Mouse (Mus musculus) forebrain, embryonic 16.5 days (tissue): Measurements from ENCODE around the gene Snx29. TPM values are rescaled to one million over a fixed set of nuclear protein-coding genes. Genes with fewer than 3 reads are reported as not detected.

Source experiments
- ATAC-seq: fragments of 200-750 bp; cut with Nextera tagmentation; 2 replicates; pipeline ENCODE4 v1.8.0; 2017; ENCODE audit warnings: mild to moderate bottlenecking, moderate library complexity
- H3K27ac ChIP-seq: fragments of 300-500 bp; sonication (generic); 2 replicates; pipeline ENCODE4 v1.5.1; 2014; ENCODE audit warnings: low read length, control low read depth
- H3K27me3 ChIP-seq: fragments of 300-500 bp; sonication (generic); replicated peaks from 2 replicates; pipeline ENCODE4 v1.6.1; 2014; ENCODE audit warnings: low read length; ENCODE audit not compliant: control insufficient read depth, insufficient read depth
- H3K36me3 ChIP-seq: fragments of 300-500 bp; sonication (generic); 2 replicates; pipeline ENCODE4 v1.6.1; 2014; ENCODE audit not compliant: control insufficient read depth, insufficient read depth
- H3K4me1 ChIP-seq: fragments of 300-500 bp; sonication (generic); replicated peaks from 2 replicates; pipeline ENCODE4 v1.6.1; 2014; ENCODE audit warnings: low read length; ENCODE audit not compliant: control insufficient read depth, insufficient read depth
- H3K4me2 ChIP-seq: fragments of 300-500 bp; sonication (generic); 2 replicates; pipeline ENCODE4 v1.6.1; 2014; ENCODE audit warnings: mild to moderate bottlenecking, low read length, control low read depth
- H3K4me3 ChIP-seq: fragments of 300-500 bp; sonication (generic); replicated peaks from 2 replicates; pipeline ENCODE4 v1.5.1; 2014; ENCODE audit warnings: mild to moderate bottlenecking, low read length, control low read depth
- H3K9ac ChIP-seq: fragments of 300-500 bp; sonication (generic); replicated peaks from 2 replicates; pipeline ENCODE4 v1.6.1; 2014; ENCODE audit warnings: low read depth, low read length, control low read depth
- H3K9me3 ChIP-seq: fragments of 300-500 bp; sonication (generic); 2 replicates; pipeline ENCODE4 v1.6.1; 2016; ENCODE audit warnings: low read length; ENCODE audit not compliant: control insufficient read depth
- WGBS: fragments of 180-500 bp; shearing (Covaris S2); extraction: QIAGEN DNeasy Blood & Tissue Kit; methylation state at CpG from one replicate; pipeline ENCODE4 v1.1.7; 2014; 5-methylcytosine and 5-hydroxymethylcytosine counted together
- polyA plus RNA-seq: library from polyadenylated mRNA; unstranded; fragments of >200 nt; fragmentation: Nextera tagmentation; extraction: Ambion mirVana; gene quantifications from 2 replicates; pipeline ENCODE4 v1.2.1, GENCODE M21; 2015

Gene Snx29
- polyA plus RNA-seq, 1 experiment from 2014 or later: 18.5 TPM

GRCm38 (mm10) chr16:11589336-11589735, 266.6 kb downstream of the Snx29 start:
- H3K4me1 ChIP-seq: no peaks in the 10 kb centered on the region
- no peak overlapping the region for H3K9ac ChIP-seq
- H3K27ac ChIP-seq: no peak overlapping the region
- no peaks in the 10 kb centered on the region for H3K9me3 ChIP-seq
- WGBS: 77% methylated on average over 2 of the region's 2 CpGs
- no peak overlapping the region for H3K4me3 ChIP-seq
- no peaks in the 10 kb centered on the region for H3K36me3 ChIP-seq
- H3K4me2 ChIP-seq: no peak overlapping the region
- H3K27me3 ChIP-seq: no peaks in the 10 kb centered on the region
- no peak for ATAC-seq

- Histone ChIP-seq H3K9me3 (no peaks in the 10 kb centered on the region), H3K27ac (no peak overlapping the region), H3K9ac (no peak overlapping the region), H3K27me3 (no peaks in the 10 kb centered on the region), H3K4me2 (no peak overlapping the region), H3K4me1 (no peaks in the 10 kb centered on the region), H3K36me3 (no peaks in the 10 kb centered on the region), H3K4me3 (no peak overlapping the region)
- ATAC-seq: no peak
- 90% methylated on average over 10 of the region's 10 CpGs for WGBS
These were observed 267.3 kb downstream of the Snx29 start for GRCm38 (mm10) chr16:11589782-11590695.

- WGBS: 78% methylated on average over 3 of the region's 3 CpGs
- H3K4me3 ChIP-seq: no peak overlapping the region
- no peaks in the 10 kb centered on the region for H3K27me3 ChIP-seq
- H3K36me3 ChIP-seq: no peaks in the 10 kb centered on the region
- no peaks in the 10 kb centered on the region for H3K9me3 ChIP-seq
- H3K9ac ChIP-seq: no peak overlapping the region
- H3K4me1 ChIP-seq: no peaks in the 10 kb centered on the region
- no peak overlapping the region for H3K4me2 ChIP-seq
- no peak for ATAC-seq
- no peak overlapping the region for H3K27ac ChIP-seq
These were observed 273.9 kb downstream of the Snx29 start for GRCm38 (mm10) chr16:11596599-11596998.

- no peaks in the 10 kb centered on the region for H3K36me3 ChIP-seq
- no peaks in the 10 kb centered on the region for H3K27me3 ChIP-seq
- no peak for ATAC-seq
- H3K27ac ChIP-seq: no peak overlapping the region
- no peak overlapping the region for H3K4me2 ChIP-seq
- H3K9me3 ChIP-seq: no peaks in the 10 kb centered on the region
- H3K4me1 ChIP-seq: no peaks in the 10 kb centered on the region
- no peak overlapping the region for H3K4me3 ChIP-seq
- H3K9ac ChIP-seq: no peak overlapping the region
- WGBS: 25% methylated on average over 7 of the region's 7 CpGs
These were observed 275.1 kb downstream of the Snx29 start for GRCm38 (mm10) chr16:11597769-11598168.

GRCm38 (mm10) chr16:11599523-11599922, 276.8 kb downstream of the Snx29 start:
- ATAC-seq: no peak
- Histone ChIP-seq H3K9ac (no peak overlapping the region), H3K4me1 (no peaks in the 10 kb centered on the region), H3K4me3 (no peak overlapping the region), H3K27ac (no peak overlapping the region), H3K36me3 (no peaks in the 10 kb centered on the region), H3K9me3 (no peaks in the 10 kb centered on the region), H3K4me2 (no peak overlapping the region), H3K27me3 (no peaks in the 10 kb centered on the region)
- WGBS: 62% methylated on average over 3 of the region's 3 CpGs

GRCm38 (mm10) chr16:11601336-11602082, 278.8 kb downstream of the Snx29 start:
- Histone ChIP-seq H3K9ac (no peak overlapping the region), H3K4me1 (no peaks in the 10 kb centered on the region), H3K27me3 (no peaks in the 10 kb centered on the region), H3K36me3 (no peaks in the 10 kb centered on the region), H3K4me2 (no peak overlapping the region), H3K27ac (no peak overlapping the region), H3K4me3 (no peak overlapping the region), H3K9me3 (no peaks in the 10 kb centered on the region)
- no peak for ATAC-seq
- WGBS: 100% methylated on average over 1 of the region's 1 CpGs

- Histone ChIP-seq H3K27ac (no peak overlapping the region), H3K4me3 (no peak overlapping the region), H3K4me1 (no peaks in the 10 kb centered on the region), H3K27me3 (no peaks in the 10 kb centered on the region), H3K9ac (no peak overlapping the region), H3K9me3 (no peaks in the 10 kb centered on the region), H3K4me2 (no peak overlapping the region), H3K36me3 (no peaks in the 10 kb centered on the region)
- WGBS: 81% methylated on average over 5 of the region's 5 CpGs
- ATAC-seq: no peak
These were observed 281.1 kb downstream of the Snx29 start for GRCm38 (mm10) chr16:11603667-11604422.

GRCm38 (mm10) chr16:11612526-11613126, 289.9 kb downstream of the Snx29 start:
- H3K27me3 ChIP-seq: no peaks in the 10 kb centered on the region

More at GRCm38 (mm10) chr16:11612526-11613126, 289.9 kb downstream of the Snx29 start:
- Histone ChIP-seq H3K4me1 (no peaks in the 10 kb centered on the region), H3K27ac (no peak overlapping the region), H3K4me3 (no peak overlapping the region), H3K36me3 (no peaks in the 10 kb centered on the region), H3K9me3 (peaks cover 8% of the 10 kb centered on the region), H3K4me2 (no peak overlapping the region), H3K9ac (no peak overlapping the region)
- ATAC-seq: no peak
- 64% methylated on average over 3 of the region's 3 CpGs for WGBS
